Mouse (Mus musculus): ENCODE data around the gene Uba52. TPM values are rescaled to one million over a fixed set of nuclear protein-coding genes. Genes with fewer than 3 reads are reported as not detected.

The Uba52 gene
- 1,044 TPM for polyA plus RNA-seq (2017; shearing (Covaris generic))

DNA sequence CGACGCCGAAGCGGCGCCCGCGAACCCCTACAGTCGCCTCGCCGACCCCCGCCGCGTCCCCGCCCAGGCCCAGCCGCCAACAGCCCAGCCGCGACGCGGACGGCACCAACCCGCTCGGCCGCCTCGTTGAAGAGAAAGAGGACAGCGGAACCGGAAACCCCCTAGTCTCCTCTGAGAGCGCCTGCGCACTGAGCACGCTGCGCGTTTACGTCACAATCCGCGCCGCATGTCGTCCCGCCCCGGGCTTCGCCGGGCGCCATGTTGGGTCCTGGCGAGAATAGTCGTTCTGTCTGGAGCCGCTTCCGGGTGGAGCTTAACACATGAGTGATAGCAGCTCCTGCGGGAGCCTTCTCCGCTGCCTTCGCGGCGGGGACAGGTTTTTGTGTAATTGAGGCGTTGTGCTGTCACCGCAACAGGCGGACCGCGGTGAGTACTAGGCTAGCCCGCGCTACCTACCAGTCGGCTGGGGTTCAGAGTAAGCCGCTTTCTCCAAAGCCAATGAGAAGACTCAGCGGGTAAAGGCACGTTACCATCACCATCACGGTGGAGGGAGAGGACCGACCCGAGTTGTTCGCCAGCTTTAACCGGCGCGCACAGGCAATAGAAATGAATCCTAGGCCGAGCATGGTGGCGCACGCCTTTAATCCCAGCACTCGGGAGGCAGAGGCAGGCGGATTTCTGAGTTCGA, at the start of gene Uba52:
Gene Uba52 (minus strand): TSS at position 574 of the 688 bp plus-strand sequence.

DNA sequence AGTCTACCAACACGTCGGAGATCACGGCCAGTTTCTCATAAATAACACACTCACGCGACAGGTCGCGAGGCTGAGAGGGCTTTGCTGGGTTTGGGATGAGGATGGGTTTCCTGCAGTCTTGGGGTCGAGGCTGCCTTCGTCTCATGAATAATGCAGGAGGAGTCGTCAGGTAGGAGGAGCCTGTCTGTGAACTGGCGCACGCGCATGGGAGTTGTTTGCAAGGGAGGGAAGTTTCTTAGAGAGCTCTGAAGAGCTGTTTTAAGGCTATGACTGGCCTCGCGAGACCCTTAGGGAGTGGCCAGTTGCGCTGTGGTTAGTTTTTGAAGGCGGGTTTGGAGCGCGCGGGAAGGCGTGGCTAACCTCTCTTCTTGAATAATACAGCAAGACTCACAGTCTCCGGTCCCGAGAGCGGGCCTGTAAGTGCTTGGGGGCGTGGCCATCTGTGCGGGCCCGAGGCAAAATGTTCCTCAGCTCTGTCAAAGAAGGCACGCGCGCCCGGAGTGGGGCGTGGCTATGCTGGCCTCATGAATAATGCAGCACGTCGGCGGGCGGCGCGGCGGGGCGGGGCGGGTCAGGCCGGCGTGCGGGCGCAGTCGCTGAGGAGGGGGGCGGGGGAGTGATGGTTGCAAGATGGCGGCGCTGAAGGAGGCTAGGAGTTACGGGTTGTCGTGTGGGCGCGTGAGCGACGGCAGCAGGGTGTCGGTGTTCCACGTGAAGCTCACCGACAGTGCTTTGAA, 28.6 kb upstream of the Uba52 start, which contains the start of gene Ell:
Gene Ell (plus strand): TSS at position 381 of the 737 bp plus-strand sequence.

DNA sequence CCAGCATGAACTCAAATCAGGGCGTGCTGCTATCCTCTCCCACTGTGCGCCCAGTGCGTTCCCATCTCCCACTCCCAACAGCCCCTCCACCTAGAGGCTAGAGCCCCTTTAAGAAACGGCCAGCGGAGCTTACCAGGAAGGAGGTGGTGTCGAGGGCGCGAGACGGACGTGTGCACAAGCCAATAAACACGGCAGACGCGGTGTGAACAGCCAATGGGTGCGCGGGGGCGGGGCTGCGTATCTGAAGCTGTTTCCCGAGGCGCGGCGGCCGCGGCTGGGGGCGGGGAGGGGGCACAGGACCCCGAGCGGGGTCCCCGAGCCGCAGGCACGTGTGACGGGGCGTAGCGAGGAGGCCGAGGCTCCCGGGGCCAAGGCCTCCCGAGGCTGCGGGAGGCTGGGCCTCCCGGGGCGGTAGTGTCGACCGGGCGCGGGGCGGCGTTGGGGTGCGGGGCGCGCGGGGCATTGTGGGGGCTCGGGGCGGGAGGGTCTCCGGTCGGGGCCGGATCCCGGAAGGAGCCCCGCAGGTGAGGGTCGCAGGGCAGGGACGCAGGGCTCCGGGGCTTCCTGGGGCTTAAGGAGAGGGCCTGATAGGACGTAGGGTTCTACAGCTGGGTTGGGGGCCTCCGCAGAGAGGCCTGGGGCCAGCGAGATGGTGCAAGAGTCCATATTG, 17.0 kb upstream of the Uba52 start, which contains the start of the genes Fkbp8 and Kxd1:
Gene Fkbp8 (plus strand): TSS at position 213 of the 670 bp plus-strand sequence.
Gene Kxd1 (minus strand): TSS at position 445 of the 670 bp plus-strand sequence.

DNA sequence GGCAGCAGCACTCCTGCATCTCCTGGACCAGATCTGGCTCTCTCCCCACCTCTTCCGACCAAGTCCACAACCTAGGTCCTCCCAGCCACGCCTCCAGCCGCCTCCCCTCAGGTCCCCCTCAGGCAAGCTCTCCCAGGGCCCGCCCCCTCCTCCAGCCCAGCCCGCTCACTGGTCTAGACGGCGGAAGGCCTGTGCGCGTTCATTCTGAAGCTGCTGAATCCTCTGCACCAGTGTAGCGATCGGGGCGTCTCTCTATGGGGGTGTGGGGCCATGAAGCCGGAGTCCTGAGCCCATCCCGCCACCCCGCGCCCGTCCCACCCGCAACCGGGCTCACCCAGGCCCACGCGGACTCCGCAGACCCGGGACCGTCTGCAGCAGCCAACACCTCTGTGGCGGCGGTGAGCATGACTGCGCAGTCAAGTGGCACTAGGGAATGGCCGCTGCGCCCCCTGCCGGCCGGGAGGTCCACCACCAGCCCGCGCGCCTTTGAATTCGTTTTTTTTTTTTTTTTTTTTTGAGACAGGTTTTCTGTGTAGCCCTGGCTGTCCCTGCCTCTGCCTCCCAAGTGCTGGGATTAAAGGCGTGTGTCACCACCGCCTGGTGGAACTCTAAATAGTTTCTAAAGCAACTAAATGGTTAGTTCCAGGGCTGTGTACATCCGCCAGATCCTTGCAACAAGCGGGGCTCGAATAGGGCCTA, 4.1 kb downstream of the Uba52 start, which contains the start of gene Rex1bd:
Gene Rex1bd (minus strand): TSS at position 425 of the 699 bp plus-strand sequence.

DNA sequence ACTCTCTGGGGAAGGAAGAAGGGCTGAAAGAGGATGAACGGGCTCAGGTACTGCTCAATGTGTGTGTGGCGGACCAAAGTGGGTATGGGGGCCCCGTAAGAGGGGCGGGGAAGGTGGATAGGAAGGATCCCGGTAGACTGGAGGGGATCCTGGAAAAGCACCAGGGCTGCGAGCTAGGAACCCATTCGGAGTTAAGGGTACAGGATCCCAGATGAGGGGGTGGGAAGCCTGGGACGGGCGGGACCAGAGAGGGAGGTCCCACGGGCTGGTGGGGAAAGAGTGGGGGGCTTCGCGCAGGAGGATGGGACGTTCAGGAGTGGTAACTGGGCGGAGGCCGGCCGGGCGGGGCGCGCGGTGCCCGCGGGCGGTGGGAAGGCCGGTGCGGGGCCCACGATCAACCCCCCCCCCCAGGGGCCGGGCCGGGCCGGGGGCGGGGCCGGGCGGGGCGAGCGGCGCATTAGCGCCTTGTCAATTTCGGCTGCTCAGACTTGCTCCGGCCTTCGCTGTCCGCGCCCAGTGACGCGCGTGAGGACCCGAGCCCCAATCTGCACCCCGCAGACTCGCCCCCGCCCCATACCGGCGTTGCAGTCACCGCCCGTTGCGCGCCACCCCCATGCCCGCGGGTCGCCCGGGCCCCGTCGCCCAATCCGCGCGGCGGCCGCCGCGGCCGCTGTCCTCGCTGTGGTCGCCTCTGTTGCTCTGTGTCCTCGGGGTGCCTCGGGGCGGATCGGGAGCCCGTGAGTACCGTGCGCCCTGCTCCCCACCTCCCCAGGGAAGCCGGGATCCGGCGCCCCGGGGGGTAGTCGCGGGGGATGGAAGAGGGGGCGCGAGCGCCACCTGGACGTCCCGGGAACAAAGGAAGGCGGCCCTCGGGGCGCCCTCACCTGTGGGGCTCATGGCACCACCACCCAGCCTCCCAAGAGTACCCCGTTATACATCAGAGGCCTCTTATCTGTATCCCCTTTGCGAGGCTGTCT, 17.6 kb downstream of the Uba52 start, which contains the start of gene Crlf1:
Gene Crlf1 (plus strand): TSS at position 495 of the 977 bp plus-strand sequence.

DNA sequence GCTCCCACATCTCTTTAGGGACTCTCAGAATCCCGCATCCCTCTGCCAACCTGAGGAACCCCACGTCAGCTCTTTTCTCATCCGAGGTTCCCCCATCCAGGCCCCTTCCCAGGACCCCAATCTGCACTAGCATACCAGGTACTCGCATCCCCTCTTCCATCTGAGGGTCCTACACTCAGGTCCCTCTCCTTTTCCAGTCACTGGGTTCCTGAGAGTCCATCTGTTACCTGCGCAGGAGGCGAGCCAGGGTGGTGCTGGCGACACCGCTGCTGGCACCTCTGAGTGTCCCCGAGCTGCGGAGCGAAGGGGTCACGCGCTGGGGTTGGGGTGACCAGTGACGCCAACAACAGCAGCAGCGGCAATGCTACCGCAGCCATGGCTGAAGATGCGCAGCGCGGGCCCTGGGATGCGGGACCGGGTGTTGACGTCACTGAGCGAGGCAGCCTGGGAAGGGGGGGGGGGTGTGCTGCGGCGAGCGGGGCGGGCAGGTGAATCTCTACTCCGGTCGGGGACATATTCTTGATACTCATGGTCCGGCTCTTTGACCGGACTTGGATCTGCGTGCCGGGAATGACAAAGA, 23.6 kb downstream of the Uba52 start, which contains the start of gene Tmem59l:
Gene Tmem59l (minus strand): TSS at position 418 of the 580 bp plus-strand sequence.

DNA sequence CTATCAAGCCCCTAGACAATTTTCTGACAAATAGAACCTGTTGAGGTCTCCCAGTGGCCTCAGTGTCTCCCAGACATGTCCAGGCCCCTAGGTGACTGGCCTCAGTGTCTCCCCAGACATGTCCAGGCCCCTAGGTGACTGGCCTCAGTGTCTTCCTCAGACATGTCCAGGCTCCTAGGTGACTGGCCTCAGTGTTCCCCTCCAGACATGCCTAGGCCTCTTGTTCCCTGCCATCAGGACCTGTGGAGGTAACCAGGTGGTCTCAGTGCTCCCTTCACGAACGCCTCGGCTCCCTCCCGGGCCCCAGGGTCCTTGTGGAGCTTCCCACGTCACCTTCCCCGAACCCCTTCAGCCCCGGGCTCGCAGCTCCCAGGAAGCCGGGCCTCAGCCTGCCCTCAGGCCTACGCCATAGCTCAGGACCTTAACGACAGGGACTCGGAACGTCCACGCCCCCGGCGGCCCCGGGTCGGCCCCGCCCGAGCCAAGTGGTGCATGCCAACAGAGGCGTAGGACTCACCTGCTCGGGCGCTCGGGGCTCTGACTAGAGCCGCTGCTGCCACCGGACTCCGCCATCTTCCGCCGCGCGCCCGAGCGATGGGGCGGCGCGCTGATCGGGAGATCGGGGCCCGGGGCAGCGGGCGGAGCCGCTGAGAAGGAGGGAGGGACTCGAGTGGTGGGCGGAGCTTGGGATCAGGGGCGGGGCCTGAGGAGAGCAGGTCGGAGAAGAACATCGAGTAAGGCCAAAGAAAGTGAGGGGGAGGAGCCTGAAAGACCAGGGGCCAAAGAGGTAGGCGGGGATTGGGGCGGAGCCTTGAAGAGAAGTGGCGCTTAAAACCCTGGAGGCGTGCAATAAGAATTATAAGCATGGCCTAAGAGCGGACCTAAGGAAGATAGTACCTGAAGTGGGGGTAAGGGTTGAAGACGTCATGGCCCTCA, 34.0 kb downstream of the Uba52 start, which contains the start of gene Klhl26:
Gene Klhl26 (minus strand): TSS at position 636 of the 936 bp plus-strand sequence.

Other genes with a start within 250 kb of the Uba52 start
- 1.3 TPM for gene Homer3, start 228.0 kb downstream of the Uba52 start, polyA plus RNA-seq (2017; shearing (Covaris generic))
- gene Ddx49, start 208.3 kb downstream of the Uba52 start, polyA plus RNA-seq (2017; shearing (Covaris generic)) = 59.3 TPM
- gene Cope, start 208.3 kb downstream of the Uba52 start, polyA plus RNA-seq (2017; shearing (Covaris generic)) = 349 TPM
- not detected for gene Cers1, start 195.0 kb downstream of the Uba52 start, polyA plus RNA-seq (2017; shearing (Covaris generic))
- gene Gdf1, start 181.0 kb downstream of the Uba52 start, polyA plus RNA-seq (2017; shearing (Covaris generic)) = not detected
- 6.2 TPM for gene Upf1, start 157.5 kb downstream of the Uba52 start, polyA plus RNA-seq (2017; shearing (Covaris generic))
- gene Comp, start 137.2 kb downstream of the Uba52 start, polyA plus RNA-seq (2017; shearing (Covaris generic)) = 1.1 TPM
- gene Crtc1, start 71.2 kb downstream of the Uba52 start, polyA plus RNA-seq (2017; shearing (Covaris generic)) = 19.0 TPM
- gene Klhl26, start 33.8 kb downstream of the Uba52 start, polyA plus RNA-seq (2017; shearing (Covaris generic)) = 18.6 TPM
- not detected for gene Tmem59l, start 23.4 kb downstream of the Uba52 start, polyA plus RNA-seq (2017; shearing (Covaris generic))
- not detected for gene Crlf1, start 17.6 kb downstream of the Uba52 start, polyA plus RNA-seq (2017; shearing (Covaris generic))
- 110 TPM for gene Rex1bd, start 4.0 kb downstream of the Uba52 start, polyA plus RNA-seq (2017; shearing (Covaris generic))
- 450 TPM for gene Fkbp8, start 16.9 kb upstream of the Uba52 start, polyA plus RNA-seq (2017; shearing (Covaris generic))
- 84.7 TPM for gene Kxd1, start 17.2 kb upstream of the Uba52 start, polyA plus RNA-seq (2017; shearing (Covaris generic))
- 43.3 TPM for gene Ell, start 28.7 kb upstream of the Uba52 start, polyA plus RNA-seq (2017; shearing (Covaris generic))
- 98.4 TPM for gene Isyna1, start 83.6 kb upstream of the Uba52 start, polyA plus RNA-seq (2017; shearing (Covaris generic))
- gene Ssbp4, start 98.1 kb upstream of the Uba52 start, polyA plus RNA-seq (2017; shearing (Covaris generic)) = 34.8 TPM
- gene Lrrc25, start 105.4 kb upstream of the Uba52 start, polyA plus RNA-seq (2017; shearing (Covaris generic)) = 0.40 TPM
- not detected for gene Gdf15, start 121.7 kb upstream of the Uba52 start, polyA plus RNA-seq (2017; shearing (Covaris generic))
- 6.1 TPM for gene Pgpep1, start 149.6 kb upstream of the Uba52 start, polyA plus RNA-seq (2017; shearing (Covaris generic))
- 330 TPM for gene Lsm4, start 162.4 kb upstream of the Uba52 start, polyA plus RNA-seq (2017; shearing (Covaris generic))
- 22.8 TPM for gene Jund, start 188.1 kb upstream of the Uba52 start, polyA plus RNA-seq (2017; shearing (Covaris generic))
- gene Iqcn, start 192.7 kb upstream of the Uba52 start, polyA plus RNA-seq (2017; shearing (Covaris generic)) = 0.09 TPM
- gene Gm3336, start 207.7 kb upstream of the Uba52 start, polyA plus RNA-seq (2017; shearing (Covaris generic)) = not detected
- 0.85 TPM for gene Pde4c, start 212.9 kb upstream of the Uba52 start, polyA plus RNA-seq (2017; shearing (Covaris generic))
- gene Rab3a, start 243.9 kb upstream of the Uba52 start, polyA plus RNA-seq (2017; shearing (Covaris generic)) = 17.6 TPM